Mouse (Mus musculus): Measurements from ENCODE around the gene Hoxa3. TPM values are rescaled to one million over a fixed set of nuclear protein-coding genes. Genes with fewer than 3 reads are reported as not detected.

Hoxa3 gene
- polyA plus RNA-seq, 1 experiment from 2014 or later, result not detected

DNA sequence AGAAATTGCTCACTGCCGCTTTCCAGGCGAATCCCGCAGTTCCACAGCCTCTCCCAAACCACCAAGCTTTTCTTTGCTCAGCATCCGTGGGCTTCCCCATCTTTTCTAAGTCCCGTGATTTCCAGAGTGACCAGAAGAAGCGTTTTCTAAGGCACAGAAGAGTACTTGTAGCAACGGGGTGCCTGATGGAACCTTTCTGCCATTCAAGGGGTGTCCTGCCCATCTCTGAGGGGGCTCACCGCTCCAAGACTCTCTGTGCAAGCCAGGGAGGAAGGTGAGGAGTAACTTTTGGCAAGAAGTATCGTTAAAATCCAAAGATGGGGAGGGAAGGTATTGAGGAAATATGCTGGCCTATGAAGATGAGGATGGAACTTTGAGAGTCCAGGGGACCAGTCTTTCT, 35.3 kb downstream of the Hoxa3 start:
- Histone ChIP-seq H3K27ac (no peak overlapping the region), H3K9me3 (replicated peaks) (no peaks in the 10 kb centered on the region), H3K36me3 (ENCODE audit: poor library complexity, severe bottlenecking) (no peaks in the 10 kb centered on the region), H3K4me2 (no peak overlapping the region), H3K27me3 (peaks cover 99% of the 10 kb centered on the region), H3K4me1 (peaks cover under 1% of the 10 kb centered on the region; the same call in 1 of the 2 replicates), H3K9ac (no peak overlapping the region), H3K4me3 (no peak overlapping the region)
- no peak for ATAC-seq
- 1% methylated on average over 9 of the region's 9 CpGs for WGBS

- H3K9ac ChIP-seq, result no peak within 1 kb of the TSS
- H3K36me3 ChIP-seq (ENCODE audit: poor library complexity, severe bottlenecking), result no peaks in the 10 kb centered on the region
- peaks cover 99% of the 10 kb centered on the region for H3K27me3 ChIP-seq
- no peaks in the 10 kb centered on the region for H3K9me3 ChIP-seq (replicated peaks)
- no peak within 1 kb of the TSS for H3K4me2 ChIP-seq
- no peak within 1 kb of the TSS for H3K27ac ChIP-seq
- H3K4me1 ChIP-seq, result peaks cover 7% of the 10 kb centered on the region; the same call in 1 of the 2 replicates
- no peak for ATAC-seq
- WGBS, result under 1% methylated on average over 36 of the region's 36 CpGs
- H3K4me3 ChIP-seq, result no peak within 1 kb of the TSS
These were observed 35.9 kb downstream of the Hoxa3 start, which contains the start of gene 5730596B20Rik for GRCm38 (mm10) chr6:52177061-52177735. Gene 5730596B20Rik, plus strand, starts transcription at chr6:52177498.

DNA sequence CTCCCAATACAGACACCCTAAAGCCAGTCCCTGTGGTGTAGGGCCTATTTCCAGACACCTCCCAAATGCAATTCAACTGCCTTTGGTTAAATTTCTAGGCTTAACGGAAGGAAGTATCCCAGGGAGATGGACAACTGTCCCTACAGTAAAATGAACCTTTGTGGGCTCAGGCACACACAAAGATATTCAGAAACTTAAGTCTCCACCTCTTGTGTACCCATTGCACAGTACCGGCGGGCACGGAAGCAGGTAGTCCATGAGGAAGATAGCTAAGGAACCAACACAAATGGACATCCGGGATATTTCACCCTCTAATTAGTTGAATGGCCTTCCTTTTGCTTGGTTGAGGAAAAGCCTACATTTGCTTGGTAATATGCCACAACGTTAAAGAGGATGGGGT, 36.7 kb downstream of the Hoxa3 start:
- Histone ChIP-seq H3K27ac (no peak overlapping the region), H3K4me2 (no peak overlapping the region), H3K9me3 (replicated peaks) (no peaks in the 10 kb centered on the region), H3K4me3 (no peak overlapping the region), H3K4me1 (peaks cover 7% of the 10 kb centered on the region; the same call in 1 of the 2 replicates), H3K27me3 (peaks cover 99% of the 10 kb centered on the region), H3K36me3 (ENCODE audit: poor library complexity, severe bottlenecking) (no peaks in the 10 kb centered on the region), H3K9ac (no peak overlapping the region)
- WGBS, result 1% methylated on average over 6 of the region's 6 CpGs
- ATAC-seq, result no peak

DNA sequence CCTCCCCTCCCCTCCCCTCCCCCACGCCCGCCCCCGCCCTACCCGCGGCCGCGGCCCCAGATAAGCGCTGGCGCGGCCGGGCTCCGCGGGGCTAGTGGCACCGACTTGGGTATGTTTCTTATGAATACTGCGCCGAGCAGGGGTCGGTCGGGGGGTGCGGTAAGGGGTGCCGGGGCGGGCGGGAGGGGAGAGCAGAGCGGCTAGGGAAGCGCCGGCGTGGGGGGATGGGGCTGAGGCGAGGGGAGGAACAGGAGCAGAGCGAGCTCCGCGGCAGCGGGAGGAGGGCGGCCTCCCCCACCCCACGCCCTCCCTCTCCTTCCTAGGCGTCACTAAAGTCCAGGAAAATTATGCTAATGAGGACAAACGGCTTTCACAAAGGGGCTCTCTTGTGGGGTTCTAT, 37.3 kb downstream of the Hoxa3 start:
- WGBS, result 3% methylated on average over 15 of the region's 35 CpGs
- Histone ChIP-seq H3K4me1 (peaks cover 7% of the 10 kb centered on the region; the same call in 1 of the 2 replicates), H3K9ac (no peak overlapping the region), H3K36me3 (ENCODE audit: poor library complexity, severe bottlenecking) (no peaks in the 10 kb centered on the region), H3K27ac (no peak overlapping the region), H3K27me3 (peaks cover 99% of the 10 kb centered on the region), H3K4me3 (no peak overlapping the region), H3K9me3 (replicated peaks) (no peaks in the 10 kb centered on the region), H3K4me2 (no peak overlapping the region)
- ATAC-seq, result no peak

DNA sequence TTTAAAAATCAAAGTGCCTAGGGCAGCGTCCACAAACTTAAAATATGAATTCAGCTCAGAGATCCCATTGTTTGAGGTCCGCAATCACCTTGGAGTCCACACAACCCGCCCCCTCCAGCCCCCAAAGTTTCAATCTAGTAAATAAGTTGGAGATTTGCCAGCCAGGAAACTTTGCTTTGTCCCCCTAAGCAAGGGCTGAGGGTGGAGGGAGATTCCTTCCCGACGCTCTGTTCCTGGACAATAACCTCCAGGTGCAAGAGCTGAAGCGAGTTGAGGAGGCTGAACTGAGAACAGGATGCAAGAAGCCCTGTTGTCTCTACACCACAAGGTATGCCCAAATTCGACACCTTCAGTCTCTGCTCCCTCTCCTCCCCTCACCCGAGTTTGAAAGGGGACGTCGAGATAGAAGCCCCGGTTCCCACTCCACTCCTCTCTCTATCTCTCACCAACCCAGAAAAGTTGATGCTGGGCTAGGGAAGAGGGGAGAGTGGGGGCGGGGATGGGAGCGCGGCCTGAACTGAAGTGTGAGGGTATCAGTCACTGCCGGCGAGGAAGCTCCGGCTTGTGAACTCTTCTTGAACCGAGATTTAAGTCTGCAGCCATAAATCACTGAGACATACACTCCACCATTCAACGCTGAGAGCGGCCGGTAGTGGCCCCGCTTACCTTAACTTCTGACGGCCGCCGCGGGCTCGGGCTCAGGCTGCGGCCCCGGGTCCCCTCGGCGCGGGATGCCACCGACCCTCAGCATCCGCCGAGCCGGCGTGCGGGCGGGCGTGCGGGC, 38.0 kb downstream of the Hoxa3 start:
- Histone ChIP-seq H3K27ac (no peak overlapping the region), H3K4me3 (no peak overlapping the region), H3K36me3 (ENCODE audit: poor library complexity, severe bottlenecking) (no peaks in the 10 kb centered on the region), H3K4me1 (peaks cover 7% of the 10 kb centered on the region; the same call in 1 of the 2 replicates), H3K9me3 (replicated peaks) (no peaks in the 10 kb centered on the region), H3K4me2 (no peak overlapping the region), H3K27me3 (peaks cover 99% of the 10 kb centered on the region), H3K9ac (no peak overlapping the region)
- ATAC-seq, result no peak
- WGBS, result 1% methylated on average over 30 of the region's 41 CpGs

DNA sequence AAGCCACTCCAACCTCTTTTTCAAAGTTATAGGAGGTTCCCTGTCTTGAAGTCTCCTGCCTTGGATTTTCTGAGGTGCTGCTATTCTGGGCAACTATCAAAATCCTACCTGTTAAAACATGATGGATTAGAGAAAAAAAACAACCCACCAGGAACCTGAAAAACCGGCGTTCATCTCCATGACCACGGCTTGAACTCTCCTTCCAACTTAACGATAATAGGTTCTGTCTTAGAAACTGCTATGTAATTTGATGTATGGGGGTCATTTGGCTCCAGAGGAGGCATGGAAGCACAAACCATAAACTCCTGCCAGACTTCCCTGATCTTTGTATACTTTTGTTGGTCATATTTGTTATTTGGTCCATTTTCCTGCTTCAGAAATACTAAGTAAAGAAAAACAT, 39.5 kb downstream of the Hoxa3 start:
- H3K27me3 ChIP-seq, result peaks cover 98% of the 10 kb centered on the region
- 6% methylated on average over 4 of the region's 4 CpGs for WGBS

GRCm38 (mm10) chr6:52172501-52172900, 40.6 kb downstream of the Hoxa3 start:
- peak; percentile 38; the same call in 1 of the 2 replicates for ATAC-seq
- H3K9ac ChIP-seq, result no peak overlapping the region
- 0% methylated on average over 35 of the region's 35 CpGs for WGBS

More for the DNA sequence above, 39.5 kb downstream of the Hoxa3 start:
- H3K27ac ChIP-seq, result no peak overlapping the region
- H3K36me3 ChIP-seq (ENCODE audit: poor library complexity, severe bottlenecking), result no peaks in the 10 kb centered on the region
- no peak overlapping the region for H3K4me2 ChIP-seq
- no peak overlapping the region for H3K4me3 ChIP-seq
- peaks cover 7% of the 10 kb centered on the region; the same call in 1 of the 2 replicates for H3K4me1 ChIP-seq
- no peak overlapping the region for H3K9ac ChIP-seq
- ATAC-seq, result no peak
- H3K9me3 ChIP-seq (replicated peaks), result no peaks in the 10 kb centered on the region

DNA sequence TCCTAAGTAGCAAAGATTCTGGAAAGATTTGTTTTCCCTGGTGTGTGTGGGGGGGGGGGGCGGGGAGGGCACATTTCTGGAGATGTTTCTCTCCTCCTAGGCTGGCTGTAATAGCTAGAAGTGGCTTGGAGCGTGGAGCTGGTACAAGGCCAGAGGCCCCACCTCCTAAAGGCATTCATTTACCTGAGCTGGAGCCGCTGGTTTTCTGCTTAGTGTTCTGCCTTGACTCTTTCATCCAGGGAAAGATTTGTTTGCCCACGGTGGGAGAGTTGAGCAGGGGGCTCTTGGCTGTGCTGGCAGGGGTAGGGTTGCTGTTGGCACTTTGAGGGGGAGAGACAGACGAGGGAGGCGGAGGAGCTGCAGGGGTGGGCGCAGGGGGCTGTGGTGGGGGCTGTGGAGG, 41.2 kb downstream of the Hoxa3 start:
- 6% methylated on average over 6 of the region's 7 CpGs for WGBS
- Histone ChIP-seq H3K27me3 (peaks cover 98% of the 10 kb centered on the region), H3K9ac (no peak overlapping the region), H3K9me3 (replicated peaks) (no peaks in the 10 kb centered on the region), H3K4me1 (peaks cover 7% of the 10 kb centered on the region; the same call in 1 of the 2 replicates), H3K4me2 (peak overlapping the region; percentile 48; the same call in 1 of the 2 replicates), H3K4me3 (no peak overlapping the region), H3K36me3 (ENCODE audit: poor library complexity, severe bottlenecking) (no peaks in the 10 kb centered on the region), H3K27ac (no peak overlapping the region)
- ATAC-seq, result no peak

More at GRCm38 (mm10) chr6:52172501-52172900, 40.6 kb downstream of the Hoxa3 start:
- Histone ChIP-seq H3K4me1 (peaks cover 7% of the 10 kb centered on the region; the same call in 1 of the 2 replicates), H3K4me3 (peak overlapping the region; percentile 24), H3K4me2 (peak overlapping the region; percentile 48), H3K36me3 (ENCODE audit: poor library complexity, severe bottlenecking) (no peaks in the 10 kb centered on the region), H3K9me3 (replicated peaks) (no peaks in the 10 kb centered on the region), H3K27ac (no peak overlapping the region), H3K27me3 (peaks cover 98% of the 10 kb centered on the region)

- no peak for ATAC-seq
- WGBS, result 2% methylated on average over 4 of the region's 4 CpGs
- peaks cover 98% of the 10 kb centered on the region for H3K27me3 ChIP-seq
- H3K27ac ChIP-seq, result no peak overlapping the region
- H3K9me3 ChIP-seq (replicated peaks), result no peaks in the 10 kb centered on the region
- H3K9ac ChIP-seq, result no peak overlapping the region
- H3K36me3 ChIP-seq (ENCODE audit: poor library complexity, severe bottlenecking), result no peaks in the 10 kb centered on the region
- peaks cover 7% of the 10 kb centered on the region; the same call in 1 of the 2 replicates for H3K4me1 ChIP-seq
- H3K4me2 ChIP-seq, result no peak overlapping the region
- no peak overlapping the region for H3K4me3 ChIP-seq
These were observed 41.8 kb downstream of the Hoxa3 start for GRCm38 (mm10) chr6:52171331-52171730.

DNA sequence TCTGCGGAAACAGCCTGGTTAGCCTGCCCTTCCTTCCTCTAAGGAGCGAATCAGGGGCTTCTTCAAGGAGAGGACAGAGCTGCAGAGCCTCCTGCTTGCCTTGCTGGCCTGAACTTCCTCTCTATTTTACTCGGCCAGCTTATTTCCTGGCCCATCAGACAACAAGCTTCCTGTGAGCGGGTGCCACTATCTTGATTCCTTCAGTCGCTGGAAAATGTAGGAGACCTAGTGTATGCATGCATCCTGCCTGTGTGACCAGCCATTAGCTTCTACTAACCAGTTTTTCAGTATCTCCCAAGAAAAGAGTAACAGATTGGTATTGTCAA, 42.3 kb downstream of the Hoxa3 start:
- 1% methylated on average over 5 of the region's 5 CpGs for WGBS
- no peak overlapping the region for H3K27ac ChIP-seq
- no peak overlapping the region for H3K9ac ChIP-seq
- ATAC-seq, result no peak
- no peaks in the 10 kb centered on the region for H3K9me3 ChIP-seq (replicated peaks)
- no peaks in the 10 kb centered on the region for H3K36me3 ChIP-seq (ENCODE audit: poor library complexity, severe bottlenecking)
- H3K4me1 ChIP-seq, result peaks cover 7% of the 10 kb centered on the region; the same call in 1 of the 2 replicates
- peaks cover 98% of the 10 kb centered on the region for H3K27me3 ChIP-seq
- no peak overlapping the region for H3K4me3 ChIP-seq
- no peak overlapping the region for H3K4me2 ChIP-seq

- H3K4me3 ChIP-seq, result no peak overlapping the region
- no peaks in the 10 kb centered on the region for H3K36me3 ChIP-seq (ENCODE audit: poor library complexity, severe bottlenecking)
- no peak overlapping the region for H3K4me2 ChIP-seq
- H3K4me1 ChIP-seq, result peaks cover 7% of the 10 kb centered on the region; the same call in 1 of the 2 replicates
- H3K9me3 ChIP-seq (replicated peaks), result no peaks in the 10 kb centered on the region
- under 1% methylated on average over 39 of the region's 40 CpGs for WGBS
- no peak overlapping the region for H3K27ac ChIP-seq
- H3K9ac ChIP-seq, result no peak overlapping the region
- peaks cover 98% of the 10 kb centered on the region for H3K27me3 ChIP-seq
- no peak for ATAC-seq
These were observed 42.8 kb downstream of the Hoxa3 start for GRCm38 (mm10) chr6:52170166-52170897.

Data from forebrain, embryonic 13.5 days (tissue).